Mouse (Mus musculus): ENCODE data around the gene Dmgdh.

The Dmgdh gene

GRCm38 (mm10) chr13:93707271-93707670 lies 33.0 kb downstream of the Dmgdh start:
- DNase-seq (ENCODE audit: extremely low read depth, low read depth): no peak

- no peak for DNase-seq (ENCODE audit: extremely low read depth, low read depth)
Measured at GRCm38 (mm10) chr13:93710325-93710724, 36.1 kb downstream of the Dmgdh start.

GRCm38 (mm10) chr13:93711226-93711625 lies 37.0 kb downstream of the Dmgdh start:
- DNase-seq (ENCODE audit: extremely low read depth, low read depth): no peak

GRCm38 (mm10) chr13:93712362-93712761 lies 38.1 kb downstream of the Dmgdh start:
- no peak for DNase-seq (ENCODE audit: extremely low read depth, low read depth)

- DNase-seq (ENCODE audit: extremely low read depth, low read depth): no peak
Measured at GRCm38 (mm10) chr13:93713826-93714225, 39.6 kb downstream of the Dmgdh start.

- no peak for DNase-seq (ENCODE audit: extremely low read depth, low read depth)
Measured at GRCm38 (mm10) chr13:93717113-93717512, 42.9 kb downstream of the Dmgdh start.

GRCm38 (mm10) chr13:93718948-93719347 lies 44.7 kb downstream of the Dmgdh start:
- peak; percentile 35 for DNase-seq (ENCODE audit: extremely low read depth, low read depth)

- DNase-seq (ENCODE audit: extremely low read depth, low read depth): no peak
Measured at GRCm38 (mm10) chr13:93721916-93722315, 47.7 kb downstream of the Dmgdh start.

- DNase-seq (ENCODE audit: extremely low read depth, low read depth): no peak
Measured at GRCm38 (mm10) chr13:93723455-93723854, 49.2 kb downstream of the Dmgdh start.

- no peak for DNase-seq (ENCODE audit: extremely low read depth, low read depth)
Measured at GRCm38 (mm10) chr13:93724206-93724605, 50.0 kb downstream of the Dmgdh start.

- DNase-seq (ENCODE audit: extremely low read depth, low read depth): no peak
Measured at GRCm38 (mm10) chr13:93735131-93735636, 61.0 kb downstream of the Dmgdh start.

GRCm38 (mm10) chr13:93744118-93744517 lies 69.9 kb downstream of the Dmgdh start:
- no peak for DNase-seq (ENCODE audit: extremely low read depth, low read depth)

- no peak for DNase-seq (ENCODE audit: extremely low read depth, low read depth)
Measured at GRCm38 (mm10) chr13:93752597-93753400, 78.6 kb downstream of the Dmgdh start.

- no peak for DNase-seq (ENCODE audit: extremely low read depth, low read depth)
Measured at GRCm38 (mm10) chr13:93755084-93755483, 80.9 kb downstream of the Dmgdh start.

- no peak for DNase-seq (ENCODE audit: extremely low read depth, low read depth)
Measured at GRCm38 (mm10) chr13:93756674-93757073, 82.4 kb downstream of the Dmgdh start.

- no peak for DNase-seq (ENCODE audit: extremely low read depth, low read depth)
Measured at GRCm38 (mm10) chr13:93757514-93757913, 83.3 kb downstream of the Dmgdh start.

- DNase-seq (ENCODE audit: extremely low read depth, low read depth): no peak
Measured at GRCm38 (mm10) chr13:93758149-93758898, 84.1 kb downstream of the Dmgdh start.

GRCm38 (mm10) chr13:93761831-93762230 lies 87.6 kb downstream of the Dmgdh start:
- DNase-seq (ENCODE audit: extremely low read depth, low read depth): no peak

GRCm38 (mm10) chr13:93762879-93763278 lies 88.6 kb downstream of the Dmgdh start:
- DNase-seq (ENCODE audit: extremely low read depth, low read depth): no peak

- DNase-seq (ENCODE audit: extremely low read depth, low read depth): no peak
Measured at GRCm38 (mm10) chr13:93764321-93764973, 90.2 kb downstream of the Dmgdh start.

- DNase-seq (ENCODE audit: extremely low read depth, low read depth): peak; percentile 12
Measured at GRCm38 (mm10) chr13:93771031-93771587, 96.9 kb downstream of the Dmgdh start.

Measured in MEL-GATA-1-ER (cell line).